Mouse (Mus musculus) stomach, postnatal 0 days (tissue): ENCODE results near the gene Cmip. TPM values are rescaled to one million over a fixed set of nuclear protein-coding genes. Genes with fewer than 3 reads are reported as not detected.
"Not testable (repeated sequence)": the region's sequence is repeated elsewhere in the genome, so short reads cannot be mapped to it uniquely, and the experiment has no call there.

ENCODE experiments used
- ATAC-seq: fragments of 200-750 bp; cut with Nextera tagmentation; 2 replicates; pipeline ENCODE4 v1.8.0; 2017; ENCODE audit not compliant: low FRiP score, low TSS enrichment
- DNase-seq: peaks from one replicate; pipeline ENCODE4 v3.0.0-alpha.2; 2016; ENCODE audit warnings: low spot score
- H3K27ac ChIP-seq: fragments of 300-500 bp; sonication (generic); replicated peaks from 2 replicates; pipeline ENCODE4 v1.5.1; 2014; ENCODE audit warnings: mild to moderate bottlenecking, control low read depth
- H3K27me3 ChIP-seq: fragments of 300-500 bp; sonication (generic); 2 replicates; pipeline ENCODE4 v1.6.1; 2014; ENCODE audit warnings: low read length; ENCODE audit not compliant: control insufficient read depth, insufficient read depth
- H3K36me3 ChIP-seq: fragments of 300-500 bp; sonication (generic); 2 replicates; pipeline ENCODE4 v1.6.1; 2014; ENCODE audit warnings: low read length, mixed read lengths; ENCODE audit not compliant: control insufficient read depth, insufficient read depth
- H3K4me1 ChIP-seq: fragments of 300-500 bp; sonication (generic); replicated peaks from 2 replicates; pipeline ENCODE4 v1.6.1; 2014; ENCODE audit warnings: antibody characterized with exemption; ENCODE audit not compliant: control insufficient read depth, insufficient read depth
- H3K4me2 ChIP-seq: fragments of 300-500 bp; sonication (generic); replicated peaks from 2 replicates; pipeline ENCODE4 v1.6.1; 2014; ENCODE audit warnings: low read depth, mild to moderate bottlenecking, control low read depth, moderate library complexity
- H3K4me3 ChIP-seq: fragments of 300-500 bp; sonication (generic); 2 replicates; pipeline ENCODE4 v1.5.1; 2014; ENCODE audit warnings: low read depth, low read length, control low read depth
- H3K9ac ChIP-seq: fragments of 300-500 bp; sonication (generic); 2 replicates; pipeline ENCODE4 v1.6.1; 2014; ENCODE audit warnings: mild to moderate bottlenecking, low read length, control low read depth, mixed read lengths
- H3K9me3 ChIP-seq: fragments of 300-500 bp; sonication (generic); 2 replicates; pipeline ENCODE4 v1.6.1; 2016; ENCODE audit warnings: low read length; ENCODE audit not compliant: control insufficient read depth
- CTCF ChIP-seq: IDR thresholded peaks from 2 replicates; pipeline ENCODE4 v1.5.1; 2016; ENCODE audit warnings: antibody characterized with exemption, low read depth, mild to moderate bottlenecking, moderate library complexity
- EP300 ChIP-seq: optimal IDR thresholded peaks from 2 replicates; pipeline ENCODE3; 2016; ENCODE audit warnings: antibody characterized with exemption
- WGBS: fragments of 180-500 bp; shearing (Covaris S2); extraction: QIAGEN DNeasy Blood & Tissue Kit; methylation state at CpG from one replicate; pipeline ENCODE4 v1.1.7; 2014; 5-methylcytosine and 5-hydroxymethylcytosine counted together
- polyA plus RNA-seq: library from polyadenylated mRNA; unstranded; fragments of >200 nt; fragmentation: Nextera tagmentation; extraction: Ambion mirVana; gene quantifications from 2 replicates; pipeline ENCODE4 v1.2.1, GENCODE M21; 2015

Gene Cmip
- polyA plus RNA-seq, 1 experiment from 2014 or later = 19.9 TPM

DNA sequence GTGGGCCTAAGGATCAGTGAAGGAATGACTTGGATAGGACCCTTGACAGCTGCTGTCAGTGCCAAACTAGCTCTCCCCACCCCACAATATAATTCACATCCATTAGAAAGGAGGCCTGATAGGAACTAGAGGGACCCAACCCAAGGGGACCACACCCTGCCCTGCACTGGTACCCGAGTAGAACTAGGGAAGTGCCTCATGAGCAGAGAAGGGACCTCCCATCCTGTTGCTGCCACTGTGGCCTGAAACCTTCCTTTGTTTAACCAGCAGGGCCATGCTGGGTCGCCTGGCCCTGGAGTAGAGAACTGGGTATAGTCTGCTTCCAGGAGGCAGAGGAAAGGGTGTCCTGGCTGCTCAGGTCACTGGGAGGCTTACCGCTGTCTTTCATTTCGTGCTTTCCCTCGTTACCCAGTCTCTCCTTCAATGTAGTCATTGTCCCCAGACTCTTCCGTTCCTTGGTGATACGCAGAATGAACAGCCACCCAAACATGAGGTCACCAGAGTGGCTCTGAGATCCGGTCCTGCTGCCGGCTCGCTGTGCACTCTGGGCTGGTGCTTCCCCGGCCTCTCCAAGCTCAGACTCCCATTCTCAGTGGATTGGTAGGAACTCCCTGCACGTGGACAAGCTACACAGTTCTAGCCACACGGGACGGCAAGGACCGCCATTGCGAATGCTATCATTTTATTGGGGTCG lies 164.1 kb downstream of the Cmip start:
- TF ChIP-seq EP300 (no peak), CTCF (no peak)
- ATAC-seq = no peak
- DNase-seq = no peak
- Histone ChIP-seq H3K4me1 (no peaks in the 10 kb centered on the region), H3K4me2 (no peak overlapping the region), H3K9ac (no peak overlapping the region), H3K27ac (no peak overlapping the region), H3K4me3 (no peak overlapping the region), H3K9me3 (no peaks in the 10 kb centered on the region), H3K27me3 (no peaks in the 10 kb centered on the region), H3K36me3 (peaks cover 17% of the 10 kb centered on the region)
- WGBS = 82% methylated on average over 17 of the region's 17 CpGs

DNA sequence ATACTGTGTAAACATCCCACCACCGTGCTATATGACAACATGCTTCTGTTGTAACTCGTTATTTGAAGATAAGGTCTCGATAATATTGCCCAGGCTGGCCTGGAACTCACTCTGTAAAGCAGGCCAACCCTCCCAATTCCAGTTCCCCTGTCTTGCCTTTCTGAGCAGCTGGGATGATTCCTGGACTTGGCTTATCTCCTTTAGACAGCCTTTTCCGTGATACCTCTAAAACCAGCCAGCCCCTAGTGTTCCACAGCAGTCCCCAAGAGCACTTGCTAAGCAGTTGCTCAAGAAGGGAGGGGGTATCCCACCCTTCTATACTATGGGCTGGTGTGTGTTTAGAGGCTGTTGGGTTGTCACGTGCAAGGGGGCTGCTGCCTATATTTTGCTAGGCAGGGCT lies 165.0 kb downstream of the Cmip start:
- Histone ChIP-seq H3K9ac (no peak overlapping the region), H3K9me3 (no peaks in the 10 kb centered on the region), H3K36me3 (peaks cover 19% of the 10 kb centered on the region), H3K27ac (peak overlapping the region; percentile 24; the same call in 1 of the 2 replicates), H3K4me3 (no peak overlapping the region), H3K4me1 (no peaks in the 10 kb centered on the region), H3K4me2 (no peak overlapping the region), H3K27me3 (no peaks in the 10 kb centered on the region)
- WGBS = 39% methylated on average over 5 of the region's 5 CpGs
- TF ChIP-seq CTCF (no peak), EP300 (no peak)
- no peak for ATAC-seq
- no peak for DNase-seq

DNA sequence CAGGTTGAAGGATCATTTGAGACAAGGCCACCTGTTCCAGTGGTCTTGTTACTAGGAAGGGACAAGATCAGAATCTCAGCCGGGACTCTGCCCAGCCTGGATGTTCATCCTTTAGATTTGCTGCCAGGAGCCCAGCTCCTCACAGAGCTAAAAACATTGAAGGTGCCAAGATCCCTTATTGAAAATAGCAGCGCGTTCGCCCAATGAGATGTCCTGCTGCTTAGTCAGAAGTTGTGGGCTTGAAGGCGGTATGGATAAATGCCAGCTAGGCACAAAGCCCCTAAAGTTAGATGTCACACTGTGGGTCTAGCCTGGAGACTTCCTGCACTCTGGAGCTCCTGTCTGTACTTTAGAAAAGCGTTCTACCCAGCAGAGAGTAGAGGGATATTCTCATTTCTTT lies 165.5 kb downstream of the Cmip start:
- no peak overlapping the region for H3K4me3 ChIP-seq
- H3K27ac ChIP-seq = peak overlapping the region; percentile 24; the same call in 1 of the 2 replicates
- ATAC-seq = no peak
- H3K9me3 ChIP-seq = no peaks in the 10 kb centered on the region
- no peak overlapping the region for H3K4me2 ChIP-seq
- H3K4me1 ChIP-seq = no peaks in the 10 kb centered on the region
- no peak overlapping the region for H3K9ac ChIP-seq
- no peaks in the 10 kb centered on the region for H3K27me3 ChIP-seq
- peaks cover 22% of the 10 kb centered on the region for H3K36me3 ChIP-seq
- WGBS = 70% methylated on average over 6 of the region's 6 CpGs
- TF ChIP-seq EP300 (no peak), CTCF (no peak)
- DNase-seq = no peak

GRCm38 (mm10) chr8:117423029-117423428 lies 166.2 kb downstream of the Cmip start:
- H3K9me3 ChIP-seq = no peaks in the 10 kb centered on the region
- 0 out of 2 replicates have a peak overlapping the region, but pooled peaks have one; percentile 14 for H3K4me2 ChIP-seq
- DNase-seq = peak; percentile 29
- no peak overlapping the region for H3K9ac ChIP-seq
- peak overlapping the region; percentile 45; the same call in 1 of the 2 replicates for H3K27ac ChIP-seq
- peaks cover 18% of the 10 kb centered on the region for H3K36me3 ChIP-seq
- H3K4me3 ChIP-seq = no peak overlapping the region
- peak; percentile 58; the same call in 1 of the 2 replicates for ATAC-seq
- H3K4me1 ChIP-seq = no peaks in the 10 kb centered on the region
- WGBS = 52% methylated on average over 4 of the region's 4 CpGs
- H3K27me3 ChIP-seq = no peaks in the 10 kb centered on the region
- TF ChIP-seq CTCF = no peak
- TF ChIP-seq EP300 = no peak

DNA sequence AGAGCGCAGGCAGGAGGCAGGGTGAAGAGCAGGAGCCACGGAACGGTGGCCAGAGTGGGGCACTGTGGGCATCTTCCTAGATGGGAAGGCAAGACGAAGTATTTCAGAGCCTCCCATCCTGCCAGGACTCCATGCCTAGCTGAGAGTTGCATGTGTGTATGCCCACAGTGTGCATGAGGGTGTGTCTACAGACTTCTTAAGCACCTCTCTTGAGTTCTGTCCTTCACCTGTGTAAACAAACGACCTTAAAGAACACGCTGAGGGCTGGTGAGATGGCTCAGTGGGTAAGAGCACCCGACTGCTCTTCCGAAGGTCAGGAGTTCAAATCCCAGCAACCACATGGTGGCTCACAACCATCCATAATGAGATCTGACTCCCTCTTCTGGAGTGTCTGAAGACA lies 171.0 kb downstream of the Cmip start:
- not testable (repeated sequence) for H3K27me3 ChIP-seq, H3K9ac ChIP-seq, H3K4me3 ChIP-seq, H3K4me1 ChIP-seq, DNase-seq, ATAC-seq, H3K4me2 ChIP-seq, H3K27ac ChIP-seq, H3K9me3 ChIP-seq
- 81% methylated on average over 8 of the region's 8 CpGs for WGBS
- H3K36me3 ChIP-seq = peaks cover 34% of the 10 kb centered on the region

GRCm38 (mm10) chr8:117428524-117429162 lies 171.8 kb downstream of the Cmip start:
- H3K27me3 ChIP-seq = no peaks in the 10 kb centered on the region
- no peaks in the 10 kb centered on the region for H3K4me1 ChIP-seq
- H3K9me3 ChIP-seq = no peaks in the 10 kb centered on the region
- TF ChIP-seq EP300 = no peak
- TF ChIP-seq CTCF = no peak
- no peak overlapping the region for H3K27ac ChIP-seq
- H3K4me3 ChIP-seq = no peak overlapping the region
- DNase-seq = no peak
- 74% methylated on average over 21 of the region's 21 CpGs for WGBS
- peaks cover 38% of the 10 kb centered on the region for H3K36me3 ChIP-seq
- H3K4me2 ChIP-seq = no peak overlapping the region
- no peak overlapping the region for H3K9ac ChIP-seq
- no peak for ATAC-seq
